Mouse (Mus musculus) embryonic facial prominence, embryonic 10.5 days (tissue): Measurements from ENCODE around the gene Mmp20. TPM values are rescaled to one million over a fixed set of nuclear protein-coding genes. Genes with fewer than 3 reads are reported as not detected.

ENCODE experiments used
- DNase-seq: peaks from one replicate; pipeline ENCODE4 v3.0.0-alpha.2; 2017; ENCODE audit warnings: low spot score
- H3K27ac ChIP-seq: fragments of 300-500 bp; sonication (generic); replicated peaks from 2 replicates; pipeline ENCODE4 v1.5.1; 2016; ENCODE audit warnings: mild to moderate bottlenecking
- H3K27me3 ChIP-seq: fragments of 300-500 bp; sonication (generic); replicated peaks from 2 replicates; pipeline ENCODE4 v1.6.1; 2016; ENCODE audit warnings: low read depth, mild to moderate bottlenecking; ENCODE audit not compliant: poor library complexity, severe bottlenecking
- H3K36me3 ChIP-seq: fragments of 300-500 bp; sonication (generic); replicated peaks from 2 replicates; pipeline ENCODE4 v1.6.1; 2016; ENCODE audit warnings: mild to moderate bottlenecking, moderate library complexity
- H3K4me1 ChIP-seq: fragments of 300-500 bp; sonication (generic); 2 replicates; pipeline ENCODE4 v1.6.1; 2016
- H3K4me3 ChIP-seq: fragments of 300-500 bp; sonication (generic); 2 replicates; pipeline ENCODE4 v1.5.1; 2016; ENCODE audit warnings: mild to moderate bottlenecking, moderate library complexity
- H3K9me3 ChIP-seq: fragments of 300-500 bp; sonication (generic); 2 replicates; pipeline ENCODE4 v1.6.1; 2016; ENCODE audit warnings: mild to moderate bottlenecking
- WGBS: fragments of 180-500 bp; shearing (Covaris S2); methylation state at CpG from one replicate; pipeline ENCODE4 v1.1.7; 2016; 5-methylcytosine and 5-hydroxymethylcytosine counted together
- polyA plus RNA-seq: library from polyadenylated mRNA; unstranded; fragments of >200 nt; fragmentation: Nextera tagmentation; extraction: Ambion mirVana; gene quantifications from 2 replicates; pipeline ENCODE4 v1.2.1, GENCODE M21; 2016

The Mmp20 gene
- polyA plus RNA-seq, 1 experiment from 2014 or later = not detected

- no peaks in the 10 kb centered on the region for H3K9me3 ChIP-seq
- WGBS = 80% methylated on average over 4 of the region's 4 CpGs
- no peak for DNase-seq
- H3K36me3 ChIP-seq = no peaks in the 10 kb centered on the region
- H3K27ac ChIP-seq = no peak overlapping the region
- no peaks in the 10 kb centered on the region for H3K27me3 ChIP-seq
- H3K4me1 ChIP-seq = no peaks in the 10 kb centered on the region
- no peak overlapping the region for H3K4me3 ChIP-seq
These were observed 29.9 kb downstream of the Mmp20 start for GRCm38 (mm10) chr9:7657946-7658345.

DNA sequence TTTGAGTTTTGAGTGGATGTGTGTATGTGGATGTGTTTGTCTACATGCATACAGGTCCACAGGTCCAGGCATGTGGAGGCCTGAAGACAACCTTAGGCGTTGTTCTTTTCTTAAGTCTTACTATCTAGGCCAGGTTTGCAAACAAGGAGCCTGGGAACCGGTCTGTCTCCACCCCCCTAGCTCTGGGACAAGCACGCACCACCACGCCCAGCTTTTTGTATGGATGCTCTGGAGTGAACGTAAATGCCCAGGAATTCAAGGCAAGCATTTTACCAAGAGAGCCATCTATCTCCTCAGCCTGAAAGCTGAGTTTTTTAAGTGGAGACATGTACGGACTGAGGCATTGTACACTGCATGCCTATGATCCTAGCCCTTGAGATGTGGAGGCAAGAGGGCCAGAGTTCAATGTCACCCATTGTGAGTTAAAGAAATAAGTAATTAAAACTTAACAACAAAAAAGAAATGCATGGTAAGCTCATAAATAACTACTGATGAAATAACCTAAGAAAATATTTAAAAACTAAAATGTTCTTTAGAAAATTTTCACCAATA, 31.5 kb downstream of the Mmp20 start:
- no peak for DNase-seq
- Histone ChIP-seq H3K9me3 (no peaks in the 10 kb centered on the region), H3K27me3 (no peaks in the 10 kb centered on the region), H3K36me3 (no peaks in the 10 kb centered on the region), H3K4me1 (no peaks in the 10 kb centered on the region), H3K4me3 (no peak overlapping the region), H3K27ac (no peak overlapping the region)
- 68% methylated on average over 6 of the region's 6 CpGs for WGBS

- WGBS = 99% methylated on average over 1 of the region's 1 CpGs
- DNase-seq = no peak
- Histone ChIP-seq H3K4me1 (no peaks in the 10 kb centered on the region), H3K4me3 (no peak overlapping the region), H3K27ac (no peak overlapping the region), H3K36me3 (no peaks in the 10 kb centered on the region), H3K27me3 (no peaks in the 10 kb centered on the region), H3K9me3 (no peaks in the 10 kb centered on the region)
These were observed 33.3 kb downstream of the Mmp20 start for GRCm38 (mm10) chr9:7661371-7661770.

DNA sequence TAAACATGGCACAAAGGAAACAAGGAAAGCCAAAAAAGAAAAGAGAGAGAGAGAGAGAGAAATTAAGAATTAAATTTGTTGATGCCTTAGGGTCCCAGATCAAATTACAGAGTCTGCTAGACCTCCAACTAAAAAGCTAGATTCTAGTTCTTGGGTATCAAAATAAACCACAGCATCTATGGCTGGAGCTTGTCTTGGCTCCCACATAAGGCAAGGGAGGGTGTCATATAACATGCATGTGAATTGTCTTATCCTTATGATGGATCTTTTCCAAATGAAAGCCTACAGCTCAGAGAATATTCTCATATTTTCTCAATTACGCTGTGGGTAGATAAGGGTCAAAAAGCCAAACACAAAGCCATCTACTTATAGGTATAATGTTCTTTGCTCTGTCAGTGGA, 41.6 kb downstream of the Mmp20 start:
- Histone ChIP-seq H3K36me3 (no peaks in the 10 kb centered on the region), H3K4me1 (peaks cover 6% of the 10 kb centered on the region; the same call in 1 of the 2 replicates), H3K27me3 (no peaks in the 10 kb centered on the region), H3K4me3 (no peak overlapping the region), H3K9me3 (no peaks in the 10 kb centered on the region), H3K27ac (no peak overlapping the region)
- DNase-seq = no peak
- WGBS = 90% methylated on average over 1 of the region's 1 CpGs

DNA sequence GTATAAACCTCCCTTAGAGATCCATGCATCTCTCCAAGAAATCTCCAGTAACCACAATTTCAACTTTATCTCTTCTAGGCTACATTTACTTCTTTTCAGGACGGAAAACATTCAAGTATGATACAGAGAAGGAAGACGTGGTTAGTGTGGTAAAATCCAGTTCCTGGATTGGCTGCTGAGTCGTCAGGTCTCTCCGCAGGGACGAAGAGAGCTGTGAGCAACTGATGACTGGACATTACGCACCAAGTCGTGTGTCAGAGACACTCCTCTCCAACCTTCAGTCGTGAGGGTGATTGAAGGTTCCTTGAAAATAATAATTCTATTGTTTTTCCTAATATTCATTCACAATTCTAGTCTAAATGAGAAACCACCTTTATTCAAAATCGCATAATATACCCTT, 45.0 kb downstream of the Mmp20 start:
- H3K4me3 ChIP-seq = no peak overlapping the region
- no peaks in the 10 kb centered on the region for H3K36me3 ChIP-seq
- H3K27me3 ChIP-seq = no peaks in the 10 kb centered on the region
- H3K4me1 ChIP-seq = peaks cover 6% of the 10 kb centered on the region; the same call in 1 of the 2 replicates
- no peaks in the 10 kb centered on the region for H3K9me3 ChIP-seq
- no peak for DNase-seq
- WGBS = 88% methylated on average over 9 of the region's 9 CpGs
- no peak overlapping the region for H3K27ac ChIP-seq

GRCm38 (mm10) chr9:7678154-7678837, 50.3 kb downstream of the Mmp20 start:
- H3K27ac ChIP-seq = no peak overlapping the region
- H3K4me3 ChIP-seq = no peak overlapping the region
- no peak for DNase-seq
- H3K9me3 ChIP-seq = no peaks in the 10 kb centered on the region
- no peaks in the 10 kb centered on the region for H3K4me1 ChIP-seq
- H3K36me3 ChIP-seq = no peaks in the 10 kb centered on the region
- no peaks in the 10 kb centered on the region for H3K27me3 ChIP-seq
- WGBS = 78% methylated on average over 2 of the region's 2 CpGs

DNA sequence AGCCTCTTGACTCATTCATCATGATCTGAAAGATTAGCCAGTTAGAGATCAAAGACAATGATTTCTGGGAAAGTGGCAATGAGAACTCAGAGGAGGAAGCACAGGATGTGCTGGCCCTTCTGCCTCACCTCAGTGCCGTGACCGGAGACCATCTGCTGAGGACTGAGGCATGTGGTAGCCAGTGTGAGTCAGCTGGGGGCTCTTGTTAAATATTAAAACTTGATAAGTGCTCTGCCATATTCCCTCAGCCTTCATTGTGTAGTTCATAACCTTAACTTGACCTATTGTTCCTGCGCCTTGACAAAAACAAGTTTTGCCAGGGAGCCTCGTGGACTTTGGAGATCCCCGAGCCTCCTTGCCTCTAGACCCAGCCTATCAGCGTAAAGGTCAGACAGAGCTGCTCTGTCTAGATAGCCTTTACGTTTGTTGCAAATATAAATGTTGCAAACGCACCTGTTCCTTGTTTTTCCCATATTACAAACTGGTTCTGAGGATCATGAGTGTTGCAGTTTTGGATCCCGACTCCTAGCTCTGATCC, 54.1 kb downstream of the Mmp20 start:
- Histone ChIP-seq H3K4me3 (no peak overlapping the region), H3K27ac (no peak overlapping the region), H3K36me3 (no peaks in the 10 kb centered on the region), H3K4me1 (no peaks in the 10 kb centered on the region), H3K9me3 (no peaks in the 10 kb centered on the region), H3K27me3 (no peaks in the 10 kb centered on the region)
- DNase-seq = no peak
- 89% methylated on average over 9 of the region's 9 CpGs for WGBS

- Histone ChIP-seq H3K36me3 (no peaks in the 10 kb centered on the region), H3K4me3 (no peak overlapping the region), H3K9me3 (no peaks in the 10 kb centered on the region), H3K27ac (no peak overlapping the region), H3K27me3 (no peaks in the 10 kb centered on the region), H3K4me1 (no peaks in the 10 kb centered on the region)
- no peak for DNase-seq
- WGBS = 78% methylated on average over 2 of the region's 2 CpGs
These were observed 58.0 kb downstream of the Mmp20 start for GRCm38 (mm10) chr9:7686024-7686423.

GRCm38 (mm10) chr9:7689799-7690198, 61.8 kb downstream of the Mmp20 start:
- H3K36me3 ChIP-seq = no peaks in the 10 kb centered on the region
- no peaks in the 10 kb centered on the region for H3K9me3 ChIP-seq
- H3K27ac ChIP-seq = no peak overlapping the region
- H3K4me3 ChIP-seq = no peak overlapping the region
- WGBS = 62% methylated on average over 6 of the region's 6 CpGs
- DNase-seq = no peak
- H3K27me3 ChIP-seq = no peaks in the 10 kb centered on the region
- H3K4me1 ChIP-seq = peaks cover 9% of the 10 kb centered on the region; the same call in 1 of the 2 replicates

GRCm38 (mm10) chr9:7691790-7692189, 63.8 kb downstream of the Mmp20 start, which contains the start of gene Mmp7:
TSS of gene Mmp7 (plus strand) at chr9:7692090.
- Histone ChIP-seq H3K4me1 (peaks cover 9% of the 10 kb centered on the region; the same call in 1 of the 2 replicates), H3K4me3 (no peak within 1 kb of the TSS), H3K36me3 (no peaks in the 10 kb centered on the region), H3K9me3 (no peaks in the 10 kb centered on the region), H3K27me3 (no peaks in the 10 kb centered on the region), H3K27ac (no peak within 1 kb of the TSS)
- DNase-seq = no peak
- WGBS = 83% methylated on average over 1 of the region's 1 CpGs

GRCm38 (mm10) chr9:7693961-7694360, 65.9 kb downstream of the Mmp20 start:
- Histone ChIP-seq H3K36me3 (no peaks in the 10 kb centered on the region), H3K4me3 (no peak overlapping the region), H3K4me1 (peaks cover 9% of the 10 kb centered on the region; the same call in 1 of the 2 replicates), H3K27me3 (no peaks in the 10 kb centered on the region), H3K9me3 (no peaks in the 10 kb centered on the region), H3K27ac (no peak overlapping the region)
- WGBS = 51% methylated on average over 3 of the region's 3 CpGs
- peak; percentile 10 for DNase-seq

DNA sequence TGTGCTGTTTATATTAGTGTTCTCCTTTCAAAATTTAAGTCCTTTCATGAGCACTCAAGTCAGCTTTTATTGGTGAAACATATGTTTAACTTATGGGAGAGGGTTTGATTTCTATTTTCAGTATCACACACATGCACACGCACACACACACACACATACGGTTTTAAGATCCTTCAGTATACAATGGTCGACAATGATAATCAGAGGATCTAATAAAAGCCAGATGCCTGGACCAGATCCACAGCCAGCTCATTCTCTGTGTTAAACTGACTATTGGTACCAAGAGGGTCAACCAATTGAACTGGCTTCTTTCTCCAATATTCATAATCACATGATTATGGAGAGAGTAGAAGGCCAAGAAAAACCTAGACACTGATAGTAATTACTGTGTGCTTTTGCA, 67.6 kb downstream of the Mmp20 start:
- Histone ChIP-seq H3K36me3 (no peaks in the 10 kb centered on the region), H3K27me3 (no peaks in the 10 kb centered on the region), H3K27ac (no peak overlapping the region), H3K4me1 (peaks cover 9% of the 10 kb centered on the region; the same call in 1 of the 2 replicates), H3K9me3 (no peaks in the 10 kb centered on the region), H3K4me3 (no peak overlapping the region)
- DNase-seq = no peak
- 72% methylated on average over 3 of the region's 3 CpGs for WGBS

GRCm38 (mm10) chr9:7708698-7709097, 80.7 kb downstream of the Mmp20 start:
- H3K4me3 ChIP-seq = no peak overlapping the region
- H3K4me1 ChIP-seq = no peaks in the 10 kb centered on the region
- no peak for DNase-seq
- no peak overlapping the region for H3K27ac ChIP-seq
- H3K36me3 ChIP-seq = no peaks in the 10 kb centered on the region
- H3K9me3 ChIP-seq = no peaks in the 10 kb centered on the region
- H3K27me3 ChIP-seq = no peaks in the 10 kb centered on the region
- 69% methylated on average over 6 of the region's 6 CpGs for WGBS
